Mouse (Mus musculus) kidney, postnatal 4 days (tissue): Measurements from ENCODE around the gene Fer.

Experiments used
- DNase-seq, 2 experiments: peaks; one replicate each; pipeline ENCODE4 v3.0.0; 2021; ENCODE audit warnings: mixed read lengths in 2 of 2

Fer gene

GRCm38 (mm10) chr17:64150717-64151116, 287.9 kb downstream of the Fer start:
- DNase-seq, result no peak

DNA sequence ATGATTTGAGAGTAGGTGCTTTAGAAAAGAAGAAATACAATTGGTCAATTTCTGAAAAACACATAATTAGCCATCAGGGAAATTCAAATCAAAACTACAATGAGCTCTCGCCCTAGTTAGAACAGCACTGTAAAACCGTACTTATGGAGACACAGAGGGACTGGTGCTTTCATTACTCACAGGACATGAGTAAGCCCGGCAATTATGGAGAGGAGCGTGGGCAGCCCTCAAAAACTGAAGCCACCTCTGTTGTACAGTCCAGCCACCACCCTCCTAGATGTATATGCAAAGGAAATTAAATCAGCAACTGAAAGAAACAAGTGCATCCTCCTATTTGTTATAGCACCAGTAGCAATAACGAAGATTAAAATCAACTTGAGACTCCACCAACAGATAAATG, 304.9 kb downstream of the Fer start:
- no peak for DNase-seq

- no peak for DNase-seq
Measured at GRCm38 (mm10) chr17:64170019-64170418, 307.2 kb downstream of the Fer start.

GRCm38 (mm10) chr17:64172474-64172873, 309.6 kb downstream of the Fer start:
- DNase-seq, result no peak

- DNase-seq, result no peak
Measured at GRCm38 (mm10) chr17:64180546-64180945, 317.7 kb downstream of the Fer start.

DNA sequence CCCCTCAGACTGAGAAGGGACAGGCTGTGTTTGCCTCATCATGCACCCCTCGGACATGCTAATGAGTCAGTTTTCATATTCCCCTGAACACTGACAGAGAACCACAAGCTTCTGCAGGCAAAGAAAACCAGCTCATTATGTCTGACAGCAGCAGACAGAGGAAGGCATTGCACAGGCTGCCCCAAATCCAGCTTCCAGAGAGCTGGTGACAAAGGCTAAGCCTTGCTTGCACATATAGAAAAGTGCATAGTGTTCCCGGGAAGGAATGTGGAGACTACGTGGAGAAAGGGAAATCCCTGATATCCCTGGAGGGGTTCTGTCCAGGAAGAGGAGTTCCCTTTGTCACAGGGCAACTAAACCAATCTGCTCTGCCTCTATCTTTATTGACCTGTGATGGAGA, 318.4 kb downstream of the Fer start:
- DNase-seq, result no peak

DNA sequence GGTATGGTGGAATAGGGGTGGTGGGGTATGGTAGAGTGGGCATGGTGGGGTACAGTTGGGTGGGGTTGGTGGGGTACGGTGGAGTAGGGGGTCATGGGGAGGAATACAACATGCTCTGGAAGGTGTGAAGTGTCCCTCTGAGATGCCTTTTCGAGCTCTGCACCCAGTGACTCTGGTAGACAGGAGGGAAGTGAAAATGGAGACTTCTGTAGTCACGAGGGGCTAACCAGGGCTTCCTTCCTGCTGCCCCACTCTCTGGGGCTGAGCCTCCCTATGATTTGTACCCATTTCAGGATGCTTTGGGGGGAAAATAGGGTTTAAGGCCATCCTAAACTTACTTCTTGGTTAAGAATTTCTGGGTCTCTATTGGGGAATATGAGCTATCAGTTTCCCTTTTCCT, 319.7 kb downstream of the Fer start:
- DNase-seq, result no peak

- DNase-seq, result no peak
Measured at GRCm38 (mm10) chr17:64183196-64183595, 320.3 kb downstream of the Fer start.
